Mouse (Mus musculus): ENCODE measurements around the gene Stt3b.

- TF ChIP-seq POLR2A (IDR thresholded peaks at IDR 0.05; ENCODE audit: insufficient read depth, low read depth, low read length) (no peak), CTCF (IDR thresholded peaks at IDR 0.05; ENCODE audit: insufficient read depth, low read depth, low read length) (no peak)
These were observed 39.7 kb upstream of the Stt3b start for GRCm38 (mm10) chr9:115349741-115350512.
